Mouse (Mus musculus) thymus, adult 2 months (tissue): ENCODE results near the gene Nsun7.

ENCODE experiments used
- CTCF ChIP-seq: fragments of 200-500 bp; IDR thresholded peaks from 2 replicates; pipeline ENCODE4 v1.5.1; 2012; ENCODE audit warnings: mild to moderate bottlenecking, control low read depth, low read length, moderate library complexity, borderline replicate concordance; ENCODE audit not compliant: control insufficient read depth, poor library complexity, insufficient read depth; ENCODE audit errors: extremely low read depth
- POLR2A ChIP-seq: fragments of 200-500 bp; IDR thresholded peaks from 2 replicates; pipeline ENCODE4 v1.6.1; 2012; ENCODE audit warnings: mild to moderate bottlenecking, low read length, control low read depth, moderate library complexity; ENCODE audit not compliant: control insufficient read depth, poor library complexity, insufficient read depth; ENCODE audit errors: extremely low read depth

DNA sequence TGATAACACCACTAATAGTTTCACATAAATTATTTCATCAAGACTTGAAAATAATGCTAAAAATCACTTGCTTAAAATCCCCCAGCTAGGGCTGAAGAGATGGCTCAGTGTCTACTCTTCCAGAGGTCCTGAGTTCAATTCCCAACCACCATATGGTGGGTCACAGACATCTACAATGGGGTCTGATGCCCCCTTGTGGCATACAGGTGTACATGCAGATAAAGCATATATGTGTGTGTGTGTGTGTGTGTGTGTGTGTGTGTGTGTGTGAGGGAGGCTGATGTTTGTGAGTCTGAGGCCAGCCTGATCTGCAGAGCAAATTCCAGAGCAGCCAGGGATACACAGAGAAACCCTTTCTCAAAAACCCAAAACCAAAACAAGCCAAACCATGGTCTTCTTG is 17.8 kb upstream of the Nsun7 start:
- TF ChIP-seq CTCF = no peak
- no peak for TF ChIP-seq POLR2A
